Mouse (Mus musculus) megakaryocyte, adult 5-6 weeks (primary cell): ENCODE measurements around the gene Acad10. TPM values are rescaled to one million over a fixed set of nuclear protein-coding genes. Genes with fewer than 3 reads are reported as not detected.
"Not testable (repeated sequence)": the region's sequence is repeated elsewhere in the genome, so short reads cannot be mapped to it uniquely, and the experiment has no call there.

ENCODE experiments used
- ATAC-seq: 2 replicates; pipeline ENCODE4 v1.8.0; 2016; ENCODE audit warnings: mild to moderate bottlenecking, inconsistent platforms; ENCODE audit not compliant: poor library complexity, severe bottlenecking
- total RNA-seq, 2 experiments: library from RNA; stranded (forward) in 1 of 2; stranded (reverse) in 1 of 2; fragments of 153-499, 151-499 nt in 1 of 2; fragments of 221-1000, 200-1000 nt in 1 of 2; gene quantifications; 2 replicates each; pipeline versions ENCODE4 v1.2.3 to v1.2.4; 2015 to 2017

Acad10 gene
- total RNA-seq, 2 experiments from 2014 or later, result 0.60 to 1.4 TPM

DNA sequence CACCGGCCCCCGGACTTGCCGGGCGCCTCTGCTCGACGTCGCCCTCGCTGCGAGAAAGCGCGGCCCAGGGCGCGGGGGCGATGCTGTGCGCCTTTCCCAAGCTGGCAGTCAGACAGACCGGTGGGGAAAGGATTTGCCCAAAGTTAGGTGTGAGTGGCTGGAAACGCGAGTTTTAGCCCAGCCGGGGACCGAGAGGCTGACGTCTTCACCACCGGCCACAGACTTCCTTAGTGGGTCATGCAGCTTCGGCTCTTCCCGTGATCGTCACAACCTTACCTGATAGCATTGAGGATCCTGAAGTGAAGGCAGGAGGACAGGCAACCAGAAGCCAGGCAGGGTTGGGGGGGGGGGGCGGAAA, 562 bp upstream of the Acad10 start:
- ATAC-seq, result peak; percentile 49

DNA sequence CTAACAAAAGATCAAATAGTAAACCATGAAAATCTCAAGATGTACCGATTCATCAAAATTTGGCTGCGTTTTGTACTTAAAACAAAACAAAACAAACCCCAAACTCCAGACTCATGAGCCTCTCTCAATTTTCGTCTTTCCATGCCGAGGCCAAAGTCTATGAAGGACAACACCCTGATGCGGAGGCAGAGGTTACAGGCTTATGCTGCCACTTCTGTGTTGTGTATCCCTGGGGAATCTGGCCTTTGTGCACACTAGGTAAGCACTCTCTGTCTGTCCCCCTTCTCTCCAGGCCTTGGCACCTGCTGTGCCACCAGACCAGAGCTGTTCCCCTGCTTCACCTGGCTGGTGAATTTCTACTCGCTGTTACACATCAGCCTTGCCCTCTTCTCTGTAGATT, 2.7 kb downstream of the Acad10 start:
- not testable (repeated sequence) for ATAC-seq

DNA sequence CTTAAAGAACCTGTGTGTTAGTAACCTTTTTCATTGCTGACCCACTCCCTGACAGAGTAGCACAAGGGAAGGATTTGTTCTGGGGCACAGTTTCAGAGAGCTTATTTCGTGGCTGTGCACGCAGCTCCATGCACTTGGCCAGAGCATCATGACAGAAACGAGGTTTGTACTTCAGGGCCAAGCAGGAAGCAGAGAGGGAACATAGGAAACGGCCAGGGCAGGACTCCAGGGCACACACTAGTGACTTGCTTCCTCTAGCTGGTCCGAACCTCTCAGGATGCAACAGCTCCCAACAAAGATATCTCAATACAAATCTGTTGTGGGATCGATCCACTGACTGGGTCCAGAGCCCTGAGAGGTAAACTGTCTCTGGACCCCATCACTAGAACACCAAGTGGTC, 3.4 kb downstream of the Acad10 start:
- ATAC-seq, result not testable (repeated sequence)

DNA sequence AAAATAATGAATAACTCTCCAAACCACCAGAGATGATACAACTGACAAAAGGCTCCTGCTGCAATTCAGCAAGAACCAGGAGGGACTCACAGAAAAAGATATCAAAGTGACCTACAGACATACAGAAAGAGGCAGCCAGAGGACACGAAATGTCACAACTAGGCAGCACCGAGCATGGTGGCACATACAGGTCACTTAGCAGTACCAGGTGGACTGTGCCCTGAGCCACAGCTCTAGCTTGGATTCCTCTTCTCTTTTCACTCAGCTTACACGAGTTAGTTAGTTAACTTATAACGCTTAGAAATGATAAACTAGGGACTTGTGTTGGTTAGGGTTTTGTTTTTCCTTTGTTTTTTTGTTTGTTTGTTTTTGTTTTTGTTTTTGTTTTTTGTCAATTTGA, 5.8 kb downstream of the Acad10 start:
- ATAC-seq, result no peak

- no peak for ATAC-seq
Measured at GRCm38 (mm10) chr5:121649134-121649533, 11.2 kb downstream of the Acad10 start.

- ATAC-seq, result no peak
Measured at GRCm38 (mm10) chr5:121639601-121640000, 20.7 kb downstream of the Acad10 start.

- no peak for ATAC-seq
Measured at GRCm38 (mm10) chr5:121637296-121637695, 23.0 kb downstream of the Acad10 start.

DNA sequence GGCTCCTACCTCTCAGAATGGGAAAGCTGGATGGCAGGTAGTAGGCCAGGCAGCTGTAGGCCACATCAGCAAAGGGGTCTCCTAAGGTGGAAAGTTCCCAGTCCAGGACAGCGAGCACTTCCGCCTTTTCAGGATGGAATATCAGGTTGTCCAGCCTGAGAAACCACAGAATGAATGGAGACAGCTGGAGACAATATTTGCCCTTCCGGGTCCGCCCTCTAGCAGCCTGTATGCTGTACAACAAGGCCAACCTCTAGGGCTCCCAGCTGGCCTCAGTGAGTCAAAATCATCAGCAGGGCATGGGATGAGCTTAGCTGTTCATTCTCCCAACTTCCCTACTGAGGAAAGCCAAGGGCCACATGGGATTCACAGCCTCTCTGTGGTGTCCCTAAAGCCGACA, 25.6 kb downstream of the Acad10 start:
- no peak for ATAC-seq

- no peak for ATAC-seq
Measured at GRCm38 (mm10) chr5:121632804-121633203, 27.5 kb downstream of the Acad10 start.

- not testable (repeated sequence) for ATAC-seq
Measured at GRCm38 (mm10) chr5:121631106-121631647, 29.1 kb downstream of the Acad10 start.

DNA sequence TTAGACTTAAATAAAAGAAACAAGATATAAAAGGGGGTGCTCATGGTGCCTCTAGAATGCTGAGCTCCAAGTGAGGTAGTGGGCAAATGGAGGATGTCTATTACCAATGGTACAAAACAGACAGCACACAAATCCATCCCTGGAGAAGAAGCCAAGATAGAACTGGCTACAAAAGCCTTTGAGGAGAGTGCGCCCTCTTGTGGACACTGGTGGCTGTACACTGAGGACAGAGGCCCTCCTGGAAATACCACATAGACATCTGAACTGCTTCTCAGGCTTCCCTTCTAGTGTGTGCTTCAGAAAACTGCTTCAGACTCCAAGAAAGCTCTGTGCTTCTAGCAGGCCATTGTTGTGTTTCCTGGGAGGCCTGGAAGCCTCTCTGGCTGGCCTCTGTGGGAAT, 32.4 kb downstream of the Acad10 start:
- ATAC-seq, result peak; percentile 84

DNA sequence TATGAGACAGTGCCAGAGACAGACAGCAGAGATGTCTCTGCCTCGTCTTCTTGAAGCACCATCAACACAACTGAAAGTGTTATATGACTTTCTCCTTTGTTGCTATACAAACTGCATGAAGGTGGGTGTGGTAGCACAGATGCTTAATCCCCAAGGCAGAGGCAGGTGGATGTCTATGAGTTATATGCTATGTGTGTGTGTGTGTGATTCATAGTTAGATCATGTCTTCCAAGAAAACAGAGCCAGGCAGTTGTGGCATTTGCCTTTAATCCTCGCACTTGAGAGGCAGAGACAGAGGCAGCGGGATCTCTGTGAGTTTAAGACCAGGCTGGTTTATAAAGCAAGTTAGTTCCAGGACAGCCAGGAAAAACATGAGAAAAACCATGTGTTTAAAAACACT, 37.1 kb downstream of the Acad10 start:
- no peak for ATAC-seq

GRCm38 (mm10) chr5:121621102-121621501, 39.2 kb downstream of the Acad10 start:
- ATAC-seq, result no peak

DNA sequence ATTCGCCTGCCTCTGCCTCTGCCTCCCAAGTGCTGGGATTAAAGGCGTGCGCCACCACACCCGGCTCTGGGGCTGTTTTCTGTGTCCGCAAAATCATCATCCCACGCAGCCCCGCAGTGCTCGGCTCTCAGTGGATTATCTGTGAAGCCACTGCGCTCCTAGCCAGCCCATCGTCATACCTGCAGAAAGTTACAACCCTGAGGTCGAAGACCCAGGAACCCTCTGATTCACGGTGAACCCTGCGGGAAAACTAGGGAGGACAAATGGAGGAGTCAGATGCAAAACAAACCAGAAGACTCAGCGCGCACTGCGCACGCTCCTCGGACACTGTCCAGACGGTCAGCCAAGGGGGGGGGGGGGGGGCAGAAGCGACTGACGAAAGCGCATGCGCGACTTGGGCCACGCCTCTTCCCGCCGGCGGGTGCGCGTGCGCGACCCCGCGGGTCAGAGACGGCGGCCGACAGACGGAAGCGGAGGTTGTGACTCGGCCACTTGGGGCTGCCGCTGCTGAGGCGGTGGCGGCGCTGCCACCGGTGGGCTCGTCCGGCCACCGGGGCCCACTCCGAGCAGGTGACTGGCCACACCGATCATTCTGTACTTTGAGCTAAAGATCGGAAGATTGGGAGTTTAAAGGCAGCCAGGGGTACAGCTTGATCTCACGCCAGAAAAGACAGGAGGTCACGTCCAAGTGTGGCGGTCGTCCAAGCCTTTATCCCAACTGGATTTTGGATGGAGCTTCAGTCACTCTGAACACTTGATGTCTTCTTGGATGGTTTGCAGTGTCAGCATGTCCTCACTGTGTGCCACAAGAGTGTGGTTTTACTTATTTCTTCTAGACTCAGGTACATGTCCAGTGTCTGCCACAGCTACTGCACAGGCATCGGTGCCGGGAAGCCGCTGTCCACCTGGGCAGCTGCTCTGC, 41.5 kb downstream of the Acad10 start, which contains the start of gene Acad12:
Gene Acad12 (minus strand): TSS at position 347 of the 922 bp plus-strand sequence.
- peak; percentile 95 for ATAC-seq

DNA sequence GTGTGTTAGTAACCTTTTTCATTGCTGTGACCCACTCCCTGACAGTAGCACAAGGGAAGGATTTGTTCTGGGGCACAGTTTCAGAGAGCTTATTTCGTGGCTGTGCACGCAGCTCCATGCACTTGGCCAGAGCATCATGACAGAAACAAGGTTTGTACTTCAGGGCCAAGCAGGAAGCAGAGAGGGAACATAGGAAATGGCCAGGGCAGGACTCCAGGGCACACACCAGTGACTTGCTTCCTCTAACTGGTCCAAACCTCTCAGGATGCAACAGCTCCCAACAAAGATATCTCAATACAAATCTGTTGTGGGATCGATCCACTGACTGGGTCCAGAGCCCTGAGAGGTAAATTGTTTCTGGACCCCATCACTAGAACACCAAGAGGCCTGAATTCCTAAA, 45.4 kb downstream of the Acad10 start:
- not testable (repeated sequence) for ATAC-seq

GRCm38 (mm10) chr5:121612036-121612435, 48.3 kb downstream of the Acad10 start:
- no peak for ATAC-seq

- not testable (repeated sequence) for ATAC-seq
Measured at GRCm38 (mm10) chr5:121609556-121610135, 50.7 kb downstream of the Acad10 start.

DNA sequence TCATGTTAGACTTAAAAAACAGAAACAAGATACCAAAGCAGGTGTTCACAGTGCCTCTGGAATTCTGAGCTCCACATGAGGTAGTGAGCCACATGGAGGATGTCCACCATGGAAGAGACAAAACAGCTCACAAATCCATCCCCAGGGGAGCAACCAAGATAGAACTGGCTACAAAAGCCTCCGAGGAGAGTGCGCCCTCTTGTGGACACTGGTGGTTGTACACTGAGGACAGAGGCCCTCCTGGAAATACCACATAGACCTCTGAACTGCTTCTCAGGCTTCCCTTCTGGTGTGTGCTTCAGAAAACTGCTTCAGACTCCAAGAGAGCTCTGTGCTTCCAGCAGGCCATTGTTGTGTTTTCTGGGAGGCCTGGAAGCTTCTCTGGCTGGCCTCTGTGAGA, 54.2 kb downstream of the Acad10 start:
- ATAC-seq, result peak; percentile 78

- not testable (repeated sequence) for ATAC-seq
Measured at GRCm38 (mm10) chr5:121603815-121604214, 56.5 kb downstream of the Acad10 start.

DNA sequence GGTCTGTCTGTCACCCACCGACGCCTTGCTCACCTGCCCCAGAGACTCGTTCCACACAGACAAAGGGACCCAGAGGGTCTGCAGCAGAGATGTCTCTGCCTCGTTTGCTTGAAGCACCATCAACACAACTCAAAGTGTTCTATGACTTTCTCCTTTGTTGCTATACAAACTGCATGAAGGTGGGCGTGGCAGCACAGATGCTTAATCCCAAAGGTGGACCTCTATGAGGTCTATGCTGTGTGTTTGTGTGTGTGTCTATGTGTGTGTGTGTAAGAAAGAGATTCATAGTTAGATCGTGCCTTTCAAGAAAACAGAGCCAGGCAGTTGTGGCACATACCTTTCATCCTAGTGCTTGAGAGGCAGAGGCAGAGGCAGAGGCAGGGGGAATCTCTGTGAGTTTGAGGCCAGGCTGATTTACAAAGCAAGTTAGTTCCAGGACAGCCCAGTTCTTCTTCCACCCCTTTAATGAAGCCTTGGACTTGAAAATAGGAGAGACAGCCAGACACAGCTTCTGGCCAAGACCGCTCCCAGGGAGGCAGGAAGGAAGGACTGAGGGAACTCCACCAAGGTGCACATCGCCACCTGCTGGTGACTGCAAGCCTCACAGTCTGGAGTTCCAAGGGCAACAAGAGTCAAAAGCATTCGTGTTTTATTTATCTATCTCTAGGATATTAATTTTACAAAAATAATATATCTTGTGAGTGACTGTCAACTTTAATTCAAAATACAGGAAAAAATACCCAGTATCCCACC, 58.6 kb downstream of the Acad10 start:
- ATAC-seq, result peak; percentile 94
